ENCODE assay signal across 9 mouse cellular contexts in the genomic region with DNA sequence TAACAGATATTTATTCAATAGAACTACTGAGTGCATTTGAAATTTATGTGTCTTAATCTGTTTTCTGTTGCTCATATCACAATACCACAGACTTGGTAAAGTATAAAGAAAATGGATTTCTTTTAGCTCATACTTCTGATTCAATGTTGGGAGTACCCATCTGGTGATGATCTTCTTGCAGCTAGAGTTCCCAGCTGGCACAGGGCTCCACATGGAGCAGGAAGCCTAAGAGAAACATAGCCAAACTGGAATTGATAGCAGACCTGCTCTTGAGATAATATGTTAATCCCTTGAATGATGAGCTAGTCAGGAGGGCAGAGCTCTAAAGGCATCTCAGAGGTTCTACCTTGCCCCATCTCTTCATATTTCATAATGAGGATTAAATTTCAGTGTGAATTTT.
"Had no signal": no experiment of that assay in that cellular context is flagged by ENCODE, and none has a peak within 500 bp of the region (broad histone marks: within the 10 kb centered on the region; RNA-seq: fewer than 3 reads in every experiment).

No protein-coding gene starts in this region.

- DNase-seq: kidney, adult 2 months; kidney, postnatal 25 days; liver, embryonic 13.5 days; lung, adult 2 months; lung, postnatal 14 days; lung, postnatal 4 days; midbrain, embryonic 14.5 days; thymus, adult 18-20 months; thymus, postnatal 4 days had no signal
